Mouse (Mus musculus) urinary bladder, adult 2 months (tissue): ENCODE results near the gene Mbtps2. TPM values are rescaled to one million over a fixed set of nuclear protein-coding genes. Genes with fewer than 3 reads are reported as not detected.

Experiments used
- DNase-seq: peaks from one replicate; pipeline ENCODE4 v3.0.0; 2022; ENCODE audit warnings: low spot score
- polyA plus RNA-seq: library from polyadenylated mRNA; depleted of rRNA; stranded (reverse); fragments of >200 nt; gene quantifications from 2 replicates; pipeline ENCODE4 v1.2.3, GENCODE M21; 2012; rRNA removed

Gene Mbtps2
- polyA plus RNA-seq, result 14.5 and 15.8 TPM in 2 replicates

DNA sequence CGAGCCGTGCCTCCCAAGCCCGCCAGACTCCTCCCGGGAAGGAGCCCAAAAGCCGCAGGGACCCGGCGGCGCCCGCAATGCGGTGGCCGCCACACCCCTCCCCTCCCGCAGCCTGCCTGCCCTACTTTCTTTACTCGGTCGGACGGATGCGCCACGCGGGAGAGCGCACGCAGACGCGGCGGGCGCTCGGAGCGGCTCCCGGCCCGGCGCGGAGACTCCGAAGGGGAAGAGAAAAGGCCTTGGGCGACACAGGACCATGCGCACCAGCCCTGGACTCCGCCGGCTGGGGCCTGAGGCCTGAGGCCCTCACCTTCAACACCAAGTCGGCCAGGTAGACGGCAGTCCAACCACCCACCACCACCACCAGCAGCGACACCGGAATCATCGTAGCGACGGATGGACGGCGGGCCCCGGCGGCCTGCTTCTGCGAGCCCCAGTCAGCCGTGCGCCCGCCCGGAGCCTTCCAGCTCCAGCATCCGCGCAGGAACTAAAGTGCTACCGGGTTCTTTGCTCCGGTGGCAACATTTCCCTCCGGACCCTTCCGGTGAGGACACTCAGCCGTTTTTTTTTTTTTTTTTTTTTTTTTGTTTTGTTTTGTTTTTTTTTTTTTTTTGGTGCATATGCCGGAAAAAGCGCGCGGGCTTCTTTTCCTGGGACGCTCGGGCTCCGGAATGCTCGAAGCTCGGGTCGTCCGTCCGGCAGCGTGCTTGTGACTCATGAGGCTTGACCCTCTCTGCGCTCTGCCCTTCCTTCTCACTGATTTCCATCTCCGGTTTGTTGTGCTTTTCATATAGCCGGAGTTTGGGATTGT, at the start of gene Mbtps2:
Gene Mbtps2 (minus strand): TSS at position 530 of the 811 bp plus-strand sequence.
- peak; percentile 38 for DNase-seq

GRCm38 (mm10) chrX:157646399-157646798, 47.9 kb upstream of the Mbtps2 start:
- no peak for DNase-seq

DNA sequence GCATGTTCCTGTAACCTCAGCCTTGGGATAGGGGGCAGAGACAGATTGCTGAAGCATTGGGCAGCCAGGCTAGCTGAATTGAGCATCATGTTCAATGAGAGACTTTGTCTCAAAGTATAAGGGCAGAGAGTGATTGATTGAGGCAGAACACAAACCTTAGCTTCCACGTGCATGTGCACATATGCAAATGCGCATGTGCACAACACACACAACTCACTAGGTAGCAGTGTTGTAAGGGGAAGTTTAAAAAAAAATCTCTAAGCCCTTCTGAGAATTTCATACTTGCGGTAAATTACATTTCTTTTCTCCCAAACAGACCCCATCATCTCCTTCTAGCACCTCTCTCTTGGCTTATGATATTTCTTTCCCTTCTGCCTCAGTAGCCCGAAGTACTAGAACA, 46.2 kb upstream of the Mbtps2 start:
- DNase-seq, result no peak

GRCm38 (mm10) chrX:157644300-157644699, 45.8 kb upstream of the Mbtps2 start:
- no peak for DNase-seq

- no peak for DNase-seq
These were observed 44.3 kb upstream of the Mbtps2 start for GRCm38 (mm10) chrX:157642856-157643255.

DNA sequence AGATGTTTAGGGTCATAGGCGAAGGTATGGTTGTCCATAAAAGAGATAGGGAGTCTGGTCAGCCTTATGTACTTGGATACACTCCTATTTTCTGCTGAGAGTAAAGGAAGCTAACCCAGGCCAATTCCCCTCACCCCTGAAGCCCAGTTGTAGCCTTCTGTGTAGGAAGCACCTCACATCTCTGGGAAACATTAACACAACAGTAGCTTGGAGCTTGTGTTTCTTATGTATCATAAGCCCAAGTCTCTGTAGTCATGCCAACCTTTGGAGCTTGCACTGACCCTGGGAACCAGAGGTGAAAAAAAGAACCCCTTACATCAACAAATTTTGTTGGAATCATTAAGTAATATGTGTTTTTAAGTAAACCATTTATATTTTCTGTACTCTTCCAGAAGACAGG, 38.7 kb upstream of the Mbtps2 start:
- DNase-seq, result no peak

DNA sequence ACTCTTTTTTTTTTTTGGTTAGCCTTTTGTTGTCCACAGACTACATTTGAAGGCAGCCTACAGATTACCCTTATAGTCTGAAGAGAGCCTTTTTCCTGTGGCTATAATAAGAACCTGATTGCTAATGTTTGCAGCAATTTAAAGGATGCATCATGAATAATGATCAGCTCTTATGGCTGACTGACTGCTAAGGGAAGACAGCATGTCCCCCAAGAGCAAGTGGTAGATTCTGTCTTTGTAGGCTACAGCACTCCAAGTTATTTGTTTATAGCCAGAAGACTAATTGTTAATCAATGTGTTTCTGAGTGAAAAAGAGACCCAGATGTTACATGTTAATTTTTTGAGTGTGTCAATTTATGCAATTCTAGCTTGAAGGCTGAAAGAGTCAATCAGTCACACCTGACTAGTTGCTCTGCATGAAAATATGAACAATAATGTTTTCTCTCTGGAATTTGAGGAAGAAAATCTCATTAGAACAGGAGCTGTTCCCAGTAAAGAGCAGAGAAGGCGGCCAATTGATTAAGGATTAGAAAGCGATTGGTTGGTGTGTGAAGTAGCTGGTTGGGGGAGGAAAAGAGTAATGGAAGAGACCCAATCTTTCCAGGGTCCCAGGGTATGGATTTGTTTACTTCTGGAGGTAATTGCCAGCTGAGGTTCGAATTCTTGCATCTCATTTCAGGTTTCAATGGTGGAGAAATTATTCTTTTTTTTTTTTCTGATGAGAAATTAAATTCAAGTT, 35.3 kb upstream of the Mbtps2 start:
- no peak for DNase-seq

- DNase-seq, result no peak
These were observed 31.8 kb upstream of the Mbtps2 start for GRCm38 (mm10) chrX:157630341-157630740.

DNA sequence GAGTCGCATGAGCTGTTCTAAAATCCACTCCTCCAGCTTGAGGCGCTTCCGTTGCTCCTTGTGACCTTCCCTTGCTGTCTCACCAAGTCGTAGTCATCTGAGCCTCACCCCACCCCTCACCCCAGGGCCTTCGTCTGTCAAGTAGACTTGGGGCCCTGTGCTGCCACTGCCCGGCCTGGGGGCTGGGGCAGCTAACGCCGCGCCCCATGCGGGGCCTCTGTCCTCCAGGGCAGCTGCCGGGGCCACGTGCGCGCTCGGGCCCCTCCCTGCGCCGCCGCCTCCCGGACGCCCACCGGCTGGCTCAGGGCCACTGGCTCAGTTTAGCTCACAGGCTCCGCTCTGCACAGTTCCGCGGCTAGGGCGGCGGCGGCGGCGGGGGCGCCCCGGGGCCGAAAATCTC, 14.4 kb upstream of the Mbtps2 start:
- DNase-seq, result no peak

GRCm38 (mm10) chrX:157601450-157601849, 2.9 kb upstream of the Mbtps2 start:
- DNase-seq, result no peak

DNA sequence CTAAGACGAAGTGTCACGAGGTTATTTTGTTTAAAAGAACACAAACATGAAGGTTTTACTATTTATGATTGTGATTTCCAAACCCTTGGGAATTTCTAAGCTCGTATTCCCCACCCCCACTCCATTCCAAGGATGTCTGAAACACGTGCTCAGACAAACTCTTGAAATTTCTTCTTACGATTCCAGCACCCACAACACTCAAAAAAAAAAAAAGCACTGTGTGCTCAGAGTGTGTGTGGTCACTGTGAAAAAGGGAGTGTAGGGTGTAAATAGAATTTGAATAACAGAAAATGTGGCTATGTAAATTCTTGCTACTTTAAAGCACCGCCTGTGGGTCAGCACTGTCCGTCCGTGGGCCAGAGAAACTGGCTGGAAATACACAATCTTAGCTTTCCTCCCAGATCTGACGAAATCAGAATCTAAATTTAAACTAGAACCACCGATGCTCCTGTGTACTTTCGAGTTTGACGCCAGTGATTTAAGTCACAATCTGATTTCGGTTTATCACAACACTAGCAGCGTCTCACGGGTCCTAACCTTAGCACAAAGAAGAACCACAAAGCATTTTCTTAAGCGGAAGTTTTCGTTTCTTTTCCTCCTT, 830 bp downstream of the Mbtps2 start:
- DNase-seq, result no peak

DNA sequence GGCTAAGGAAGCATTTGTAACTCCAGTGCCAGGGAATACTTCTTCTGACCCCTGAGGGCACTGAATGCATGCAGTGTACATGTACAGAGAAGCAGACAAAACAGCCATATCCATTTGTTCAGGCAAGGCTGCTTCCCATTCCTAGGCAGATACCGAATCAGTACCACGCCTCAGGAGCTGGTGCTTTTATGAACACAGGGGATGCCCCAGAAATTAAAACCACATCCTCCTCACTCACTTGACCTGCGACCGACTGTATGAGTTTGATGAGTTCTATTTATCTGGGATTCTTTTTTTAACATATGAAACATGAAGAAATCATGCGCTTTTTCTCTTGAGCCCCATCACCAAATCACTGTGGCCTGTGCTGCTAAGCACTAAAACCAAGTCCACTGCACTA, 1.7 kb downstream of the Mbtps2 start:
- no peak for DNase-seq

DNA sequence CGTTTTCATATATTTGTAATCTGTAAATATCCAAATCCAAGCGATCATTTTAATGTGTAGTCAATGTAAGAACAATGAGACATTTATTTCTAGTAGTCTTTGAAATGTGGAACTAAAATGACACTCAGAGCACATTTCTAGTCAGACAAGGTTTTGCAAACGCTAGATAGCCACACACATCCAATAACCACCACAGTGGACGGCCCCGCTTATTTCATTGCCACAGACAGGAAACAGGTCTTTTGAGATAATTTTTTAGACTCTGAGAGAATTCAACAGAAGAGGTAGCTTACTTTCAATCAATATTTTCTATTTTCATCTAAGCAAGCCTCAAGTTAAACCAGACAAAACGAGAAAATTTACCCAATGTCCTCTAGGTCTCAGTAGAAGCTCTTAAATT, 2.6 kb downstream of the Mbtps2 start:
- DNase-seq, result no peak

DNA sequence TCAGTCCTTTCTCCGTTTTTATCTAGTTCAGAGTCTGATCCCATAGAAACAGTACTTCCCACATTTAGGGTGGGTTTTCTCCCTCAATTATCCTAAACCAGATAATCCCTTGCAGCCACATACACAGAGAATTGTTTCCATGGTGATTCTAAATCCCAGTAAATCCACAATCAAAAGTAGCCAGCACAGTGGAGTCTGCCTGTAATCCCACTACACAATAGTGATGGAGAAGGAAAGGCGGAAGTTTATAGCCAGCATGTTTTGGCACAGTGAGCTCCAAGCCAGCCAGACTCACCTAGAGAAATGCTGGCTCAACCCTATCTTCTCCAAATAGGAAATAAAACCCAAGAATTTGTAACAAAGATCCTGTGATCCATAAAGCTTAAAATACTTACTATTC, 3.9 kb downstream of the Mbtps2 start:
- DNase-seq, result no peak

DNA sequence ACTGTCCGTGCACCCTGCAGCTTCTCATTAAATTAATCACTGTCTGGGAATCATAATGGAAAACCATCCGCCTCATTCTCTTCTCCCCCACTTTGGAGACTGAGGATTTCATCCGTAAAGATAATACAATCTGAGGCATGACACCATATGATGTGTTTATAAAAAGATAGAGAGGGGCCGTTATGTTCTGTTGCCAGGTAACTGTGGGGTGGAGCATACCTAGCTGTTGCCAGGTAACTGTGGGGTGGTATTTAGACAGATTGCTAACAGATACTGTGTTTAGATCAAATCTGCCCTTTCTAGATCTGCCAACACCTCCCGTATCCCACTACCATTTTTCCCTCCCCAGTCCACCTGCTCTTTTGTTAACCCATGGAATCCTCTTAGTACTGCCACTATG, 11.5 kb downstream of the Mbtps2 start:
- DNase-seq, result no peak

DNA sequence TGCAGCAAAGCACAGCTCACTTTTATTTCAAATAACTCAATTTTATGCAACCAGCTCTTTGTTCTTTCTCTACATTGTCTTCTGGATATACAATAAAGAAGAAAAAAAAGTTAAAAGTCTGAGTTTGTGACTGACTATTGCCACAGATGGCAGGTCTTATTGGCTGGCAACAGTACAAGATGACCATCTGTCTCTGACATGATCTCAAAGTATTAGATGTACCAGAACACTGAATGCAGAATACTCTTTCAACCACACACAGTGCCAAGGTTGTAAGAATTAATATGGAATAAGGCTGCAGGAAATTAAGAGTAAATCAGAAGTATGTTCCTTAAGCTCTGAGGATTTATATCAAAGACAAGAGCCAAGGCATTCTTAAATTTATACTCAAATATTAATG, 12.1 kb downstream of the Mbtps2 start:
- no peak for DNase-seq

GRCm38 (mm10) chrX:157579108-157579614, 19.4 kb downstream of the Mbtps2 start:
- no peak for DNase-seq

- no peak for DNase-seq
These were observed 23.8 kb downstream of the Mbtps2 start for GRCm38 (mm10) chrX:157574683-157575082.

GRCm38 (mm10) chrX:157568840-157569239, 29.7 kb downstream of the Mbtps2 start, which contains the start of gene Yy2:
Gene Yy2 (minus strand): TSS chrX:157568985.
- no peak for DNase-seq

DNA sequence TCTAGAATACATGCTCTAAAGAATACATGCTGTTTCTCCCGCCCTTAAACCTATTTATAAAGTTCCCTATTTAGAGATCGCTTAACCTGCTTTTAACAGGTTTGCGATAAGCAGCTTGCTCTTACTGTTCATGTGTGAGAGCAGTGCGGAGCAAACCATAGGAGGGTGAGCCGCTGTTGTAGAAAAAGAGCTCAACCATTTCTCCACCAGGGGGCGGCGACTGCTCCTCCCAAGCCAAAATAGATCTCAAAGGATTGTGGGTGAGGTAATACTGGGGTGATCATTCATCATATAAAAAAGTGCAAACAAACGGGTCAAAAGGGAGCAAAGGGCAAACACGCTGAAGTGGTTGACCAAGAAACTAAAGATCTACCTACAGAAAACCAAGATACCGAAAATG, 34.7 kb downstream of the Mbtps2 start:
- no peak for DNase-seq

DNA sequence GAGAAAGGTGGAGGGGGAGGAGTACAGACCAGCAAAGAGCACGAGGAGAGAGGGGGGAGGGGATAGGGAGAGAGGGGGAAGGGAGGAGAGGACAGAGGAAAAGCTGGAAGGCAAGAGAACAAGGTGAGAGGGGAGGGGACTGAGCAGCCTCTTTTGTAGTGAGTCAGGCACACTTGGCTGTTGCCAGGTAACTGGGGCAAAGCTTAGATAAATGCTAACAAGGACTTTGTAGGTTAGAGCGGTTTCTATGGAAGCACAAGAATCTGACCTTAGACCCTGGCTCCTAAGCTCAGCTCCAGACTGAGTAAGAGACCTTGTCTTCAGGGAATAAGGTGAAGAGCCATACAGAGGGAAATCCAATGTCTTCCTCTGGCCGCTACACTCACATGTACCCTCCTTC, 51.4 kb downstream of the Mbtps2 start:
- DNase-seq, result no peak

GRCm38 (mm10) chrX:157506400-157506799, 92.1 kb downstream of the Mbtps2 start:
- no peak for DNase-seq

DNA sequence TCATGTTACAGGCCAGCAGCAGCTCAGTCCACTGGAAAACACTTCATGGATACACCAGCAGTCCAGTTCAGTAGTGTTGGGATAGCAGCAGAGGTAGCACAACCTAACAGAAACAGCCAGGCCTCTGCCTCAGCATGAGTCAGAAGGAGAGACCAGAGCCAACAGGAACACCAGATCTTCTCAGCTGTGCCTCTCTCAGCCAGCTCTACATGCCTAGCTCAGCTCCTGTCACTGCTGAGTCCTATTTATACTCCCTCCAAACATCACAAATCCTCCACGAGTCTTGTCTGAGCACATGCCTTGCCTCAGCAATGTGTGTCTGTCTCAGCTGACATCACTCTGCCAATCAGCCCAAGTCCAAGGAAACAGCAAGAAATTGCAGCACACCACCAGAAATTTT, 94.0 kb downstream of the Mbtps2 start:
- DNase-seq, result no peak
